Mouse (Mus musculus) embryonic stem cell, embryonic (primary cell): Measurements from ENCODE around the gene Tmed2.

Source experiments
- CTCF ChIA-PET, 4 experiments: fragments of 300-600 bp in 2 of 4; fragments of 350-600 bp in 2 of 4; sonication (Branson Sonifier 250); formaldehyde crosslinking; loops; one replicate each; lab custom pipeline; 2022; ENCODE audit warnings: inconsistent platforms in 2 of 4; lab: Charles Lee
- POLR2A ChIA-PET, 4 experiments: fragments of 300-600 bp in 2 of 4; fragments of 350-600 bp in 2 of 4; sonication (Branson Sonifier 250); formaldehyde crosslinking; loops; one replicate each; lab custom pipeline; 2022; ENCODE audit warnings: antibody characterized with exemption in 4 of 4, inconsistent platforms in 1 of 4; lab: Charles Lee

The Tmed2 gene

GRCm38 (mm10) chr5:124536776-124537175 is 3.7 kb upstream of the Tmed2 start:
- CTCF ChIA-PET: no interaction called here
- POLR2A ChIA-PET: interaction anchor here in 3 of 4 experiments (0.6 to 1.6 kb wide), 4 partner anchors 15 to 193 kb away, joined by 3 to 4 read pairs (median 3); no protein-coding TSS in a partner anchor

- ChIA-PET CTCF (interaction anchor here (0.6 to 1.9 kb wide), 28 partner anchors 13 to 1055 kb away, joined by 3 to 20 read pairs (median 3); partner anchors contain the start of genes Kmt5a (in 2 of the 4) and Ddx55 (in 1 of the 4)), POLR2A (interaction anchor here in 2 of 4 experiments (0.7 to 1.6 kb wide), 13 partner anchors 10 to 211 kb away, joined by 3 to 12 read pairs (median 4); partner anchors contain the start of genes Kmt5a (in 2 of the 2), 2810006K23Rik (in 1 of the 2), Ddx55 (in 1 of the 2) and Mphosph9 (in 1 of the 2))
These were observed 1.4 kb upstream of the Tmed2 start for GRCm38 (mm10) chr5:124538813-124539792.

GRCm38 (mm10) chr5:124539905-124540304 is 590 bp upstream of the Tmed2 start:
- ChIA-PET POLR2A (interaction anchor here in 1 of 4 experiments (1.0 kb wide), 1 partner anchor 39 kb away, joined by 3 read pairs; no protein-coding TSS in a partner anchor), CTCF (interaction anchor here in 1 of 4 experiments (1.9 kb wide), 1 partner anchor 107 kb away, joined by 20 read pairs; no protein-coding TSS in a partner anchor)

GRCm38 (mm10) chr5:124540905-124541601 is 558 bp downstream of the Tmed2 start:
- CTCF ChIA-PET: interaction anchor here in 1 of 4 experiments (0.6 to 1.0 kb wide), 4 partner anchors 109 to 729 kb away, joined by 3 to 5 read pairs (median 4); no protein-coding TSS in a partner anchor
- POLR2A ChIA-PET: interaction anchor here (0.6 to 1.3 kb wide), 18 partner anchors 10 to 611 kb away, joined by 3 to 7 read pairs (median 3); partner anchors contain the start of genes Rilpl1 (in 3 of the 4), 2810006K23Rik (in 1 of the 4), Ccdc62 (in 1 of the 4) and Ddx55 (in 1 of the 4)

GRCm38 (mm10) chr5:124541602-124541973 is 1.1 kb downstream of the Tmed2 start:
- ChIA-PET POLR2A (interaction anchor here (0.7 to 1.3 kb wide), 11 partner anchors 10 to 275 kb away, joined by 3 to 5 read pairs (median 3); partner anchors contain the start of gene Rilpl1 (in 2 of the 4)), CTCF (interaction anchor here in 1 of 4 experiments (0.6 kb wide), 1 partner anchor 510 kb away, joined by 5 read pairs; no protein-coding TSS in a partner anchor)

- POLR2A ChIA-PET: interaction anchor here in 1 of 4 experiments (0.5 kb wide), 1 partner anchor 20 kb away, joined by 5 read pairs; the partner anchor contains the start of gene Rilpl1
- CTCF ChIA-PET: interaction anchor here in 2 of 4 experiments (0.7 kb wide), 2 partner anchors 9 to 592 kb away, joined by 3 to 4 read pairs; no protein-coding TSS in a partner anchor
These were observed 10.2 kb downstream of the Tmed2 start for GRCm38 (mm10) chr5:124550737-124551136.

GRCm38 (mm10) chr5:124551349-124552093 is 11.0 kb downstream of the Tmed2 start:
- POLR2A ChIA-PET: interaction anchor here (0.6 to 2.6 kb wide), 32 partner anchors 10 to 841 kb away, joined by 3 to 11 read pairs (median 4); partner anchors contain the start of genes Eif2b1 (in 2 of the 4), Gtf2h3 (in 2 of the 4), Snrnp35 (in 2 of the 4) and Kmt5a (in 1 of the 4)
- CTCF ChIA-PET: interaction anchor here (0.6 to 1.0 kb wide), 8 partner anchors 33 to 1923 kb away, joined by 3 to 7 read pairs (median 4); partner anchors contain the start of gene Kmt5a (in 1 of the 4)

- CTCF ChIA-PET: interaction anchor here (0.5 to 2.0 kb wide), 11 partner anchors 13 to 1922 kb away, joined by 3 to 7 read pairs (median 3); partner anchors contain the start of gene Kmt5a (in 1 of the 4)
- POLR2A ChIA-PET: interaction anchor here (0.6 to 2.6 kb wide), 39 partner anchors 10 to 768 kb away, joined by 3 to 11 read pairs (median 3); partner anchors contain the start of genes Eif2b1 (in 2 of the 4), Gtf2h3 (in 2 of the 4), Rilpl1 (in 2 of the 4) and Snrnp35 (in 2 of the 4)
These were observed 11.6 kb downstream of the Tmed2 start for GRCm38 (mm10) chr5:124552094-124552472.

GRCm38 (mm10) chr5:124552558-124553307 is 12.2 kb downstream of the Tmed2 start, which contains the start of gene Ddx55:
Ddx55 (plus strand) TSS chr5:124552864.
- POLR2A ChIA-PET: interaction anchor here in 3 of 4 experiments (0.6 to 2.6 kb wide), 35 partner anchors 9 to 768 kb away, joined by 3 to 11 read pairs (median 3); partner anchors contain the start of genes Rilpl1 (in 2 of the 3), Snrnp35 (in 2 of the 3), Eif2b1 (in 1 of the 3) and Gtf2h3 (in 1 of the 3)
- CTCF ChIA-PET: interaction anchor here in 3 of 4 experiments (0.5 to 2.0 kb wide), 11 partner anchors 9 to 529 kb away, joined by 3 to 5 read pairs (median 3); no protein-coding TSS in a partner anchor

- CTCF ChIA-PET: interaction anchor here (0.6 to 2.0 kb wide), 8 partner anchors 9 to 344 kb away, joined by 3 to 4 read pairs (median 3); no protein-coding TSS in a partner anchor
- POLR2A ChIA-PET: interaction anchor here in 2 of 4 experiments (1.0 to 2.6 kb wide), 9 partner anchors 8 to 114 kb away, joined by 3 to 11 read pairs (median 4); partner anchors contain the start of genes Eif2b1 (in 1 of the 2), Gtf2h3 (in 1 of the 2), Kmt5a (in 1 of the 2) and Tmed2 (in 1 of the 2)
These were observed 13.1 kb downstream of the Tmed2 start for GRCm38 (mm10) chr5:124553607-124554006.

GRCm38 (mm10) chr5:124555145-124555544 is 14.7 kb downstream of the Tmed2 start:
- ChIA-PET CTCF (interaction anchor here in 1 of 4 experiments (1.5 kb wide), 1 partner anchor 21 kb away, joined by 3 read pairs; no protein-coding TSS in a partner anchor), POLR2A (interaction anchor here in 2 of 4 experiments (0.9 to 2.5 kb wide), 4 partner anchors 10 to 128 kb away, joined by 3 to 6 read pairs (median 4); partner anchors contain the start of genes Eif2b1 (in 1 of the 2) and Gtf2h3 (in 1 of the 2))

GRCm38 (mm10) chr5:124571068-124571467 is 30.6 kb downstream of the Tmed2 start:
- POLR2A ChIA-PET: interaction anchor here in 2 of 4 experiments (0.6 to 2.5 kb wide), 6 partner anchors 9 to 145 kb away, joined by 3 to 8 read pairs (median 4); partner anchors contain the start of genes Ddx55 (in 1 of the 2) and Sbno1 (in 1 of the 2)
- CTCF ChIA-PET: interaction anchor here in 1 of 4 experiments (0.6 kb wide), 1 partner anchor 88 kb away, joined by 4 read pairs; the partner anchor contains the start of gene Snrnp35

- ChIA-PET POLR2A (interaction anchor here in 3 of 4 experiments (0.5 to 1.8 kb wide), 13 partner anchors 8 to 549 kb away, joined by 3 to 6 read pairs (median 3); no protein-coding TSS in a partner anchor), CTCF (no interaction called here)
These were observed 35.0 kb downstream of the Tmed2 start for GRCm38 (mm10) chr5:124575467-124575866.

GRCm38 (mm10) chr5:124578633-124579317 is 38.3 kb downstream of the Tmed2 start, which contains the start of the genes Eif2b1 and Gtf2h3:
Eif2b1 (minus strand) TSS chr5:124579131.
Gtf2h3 (plus strand) TSS chr5:124579140.
- POLR2A ChIA-PET: interaction anchor here in 2 of 4 experiments (0.5 to 2.2 kb wide), 13 partner anchors 8 to 184 kb away, joined by 3 to 9 read pairs (median 5); partner anchors contain the start of gene Rilpl1 (in 1 of the 2)

More at GRCm38 (mm10) chr5:124578633-124579317, 38.3 kb downstream of the Tmed2 start, which contains the start of the genes Eif2b1 and Gtf2h3:
- CTCF ChIA-PET: no interaction called here
